Mouse (Mus musculus) stomach, postnatal 0 days (tissue): ENCODE measurements around the gene Tmem198b. TPM values are rescaled to one million over a fixed set of nuclear protein-coding genes. Genes with fewer than 3 reads are reported as not detected.

Experiments used
- ATAC-seq: fragments of 200-750 bp; cut with Nextera tagmentation; 2 replicates; pipeline ENCODE4 v1.8.0; 2017; ENCODE audit not compliant: low FRiP score, low TSS enrichment
- DNase-seq: peaks from one replicate; pipeline ENCODE4 v3.0.0-alpha.2; 2016; ENCODE audit warnings: low spot score
- H3K27ac ChIP-seq: fragments of 300-500 bp; sonication (generic); replicated peaks from 2 replicates; pipeline ENCODE4 v1.5.1; 2014; ENCODE audit warnings: mild to moderate bottlenecking, control low read depth
- H3K27me3 ChIP-seq: fragments of 300-500 bp; sonication (generic); 2 replicates; pipeline ENCODE4 v1.6.1; 2014; ENCODE audit warnings: low read length; ENCODE audit not compliant: control insufficient read depth, insufficient read depth
- H3K36me3 ChIP-seq: fragments of 300-500 bp; sonication (generic); 2 replicates; pipeline ENCODE4 v1.6.1; 2014; ENCODE audit warnings: low read length, mixed read lengths; ENCODE audit not compliant: control insufficient read depth, insufficient read depth
- H3K4me1 ChIP-seq: fragments of 300-500 bp; sonication (generic); replicated peaks from 2 replicates; pipeline ENCODE4 v1.6.1; 2014; ENCODE audit warnings: antibody characterized with exemption; ENCODE audit not compliant: control insufficient read depth, insufficient read depth
- H3K4me2 ChIP-seq: fragments of 300-500 bp; sonication (generic); replicated peaks from 2 replicates; pipeline ENCODE4 v1.6.1; 2014; ENCODE audit warnings: low read depth, mild to moderate bottlenecking, control low read depth, moderate library complexity
- H3K4me3 ChIP-seq: fragments of 300-500 bp; sonication (generic); 2 replicates; pipeline ENCODE4 v1.5.1; 2014; ENCODE audit warnings: low read depth, low read length, control low read depth
- H3K9ac ChIP-seq: fragments of 300-500 bp; sonication (generic); 2 replicates; pipeline ENCODE4 v1.6.1; 2014; ENCODE audit warnings: mild to moderate bottlenecking, low read length, control low read depth, mixed read lengths
- H3K9me3 ChIP-seq: fragments of 300-500 bp; sonication (generic); 2 replicates; pipeline ENCODE4 v1.6.1; 2016; ENCODE audit warnings: low read length; ENCODE audit not compliant: control insufficient read depth
- CTCF ChIP-seq: IDR thresholded peaks from 2 replicates; pipeline ENCODE4 v1.5.1; 2016; ENCODE audit warnings: antibody characterized with exemption, low read depth, mild to moderate bottlenecking, moderate library complexity
- EP300 ChIP-seq: optimal IDR thresholded peaks from 2 replicates; pipeline ENCODE3; 2016; ENCODE audit warnings: antibody characterized with exemption
- WGBS: fragments of 180-500 bp; shearing (Covaris S2); extraction: QIAGEN DNeasy Blood & Tissue Kit; methylation state at CpG from one replicate; pipeline ENCODE4 v1.1.7; 2014; 5-methylcytosine and 5-hydroxymethylcytosine counted together
- polyA plus RNA-seq: library from polyadenylated mRNA; unstranded; fragments of >200 nt; fragmentation: Nextera tagmentation; extraction: Ambion mirVana; gene quantifications from 2 replicates; pipeline ENCODE4 v1.2.1, GENCODE M21; 2015

The Tmem198b gene
- polyA plus RNA-seq, 1 experiment from 2014 or later = 7.8 TPM

- ATAC-seq (peak; percentile 96), DNase-seq (peak; percentile 99)
- H3K9ac ChIP-seq = peak overlapping the region; percentile 89
- H3K36me3 ChIP-seq = peaks cover 8% of the 10 kb centered on the region; the same call in 1 of the 2 replicates
- H3K4me3 ChIP-seq = peak overlapping the region; percentile 75
- no peaks in the 10 kb centered on the region for H3K9me3 ChIP-seq
- peak; percentile 57 for TF ChIP-seq CTCF
- peak; percentile 84 for TF ChIP-seq EP300
- WGBS = 1% methylated on average over 69 of the region's 70 CpGs
- H3K27me3 ChIP-seq = no peaks in the 10 kb centered on the region
- H3K27ac ChIP-seq = peak overlapping the region; percentile 99
- H3K4me1 ChIP-seq = peaks cover 10% of the 10 kb centered on the region
- H3K4me2 ChIP-seq = peak overlapping the region; percentile 83
Measured at GRCm38 (mm10) chr10:128805092-128806000, 1.2 kb upstream of the Tmem198b start.

- peaks cover 10% of the 10 kb centered on the region; the same call in 1 of the 2 replicates for H3K36me3 ChIP-seq
- H3K27me3 ChIP-seq = no peaks in the 10 kb centered on the region
- peak within 1 kb of the TSS; percentile 75 for H3K4me3 ChIP-seq
- peak within 1 kb of the TSS; percentile 99 for H3K27ac ChIP-seq
- no peak for TF ChIP-seq CTCF
- TF ChIP-seq EP300 = no peak
- DNase-seq (peak; percentile 57), ATAC-seq (peak; percentile 36)
- H3K4me2 ChIP-seq = peak within 1 kb of the TSS; percentile 83
- H3K9ac ChIP-seq = peak within 1 kb of the TSS; percentile 89
- WGBS = under 1% methylated on average over 14 of the region's 14 CpGs
- H3K4me1 ChIP-seq = peaks cover 10% of the 10 kb centered on the region
- no peaks in the 10 kb centered on the region for H3K9me3 ChIP-seq
Measured at GRCm38 (mm10) chr10:128803771-128804270, 349 bp downstream of the Tmem198b start, which contains the start of gene Dnajc14. Gene Dnajc14, plus strand, starts transcription at chr10:128804062.

GRCm38 (mm10) chr10:128803361-128803760 is 809 bp downstream of the Tmem198b start:
- TF ChIP-seq CTCF = no peak
- TF ChIP-seq EP300 = no peak
- Histone ChIP-seq H3K9ac (peak overlapping the region; percentile 89), H3K27ac (peak overlapping the region; percentile 99), H3K9me3 (no peaks in the 10 kb centered on the region), H3K4me3 (peak overlapping the region; percentile 75), H3K4me2 (peak overlapping the region; percentile 83), H3K27me3 (no peaks in the 10 kb centered on the region), H3K4me1 (peaks cover 10% of the 10 kb centered on the region), H3K36me3 (peaks cover 13% of the 10 kb centered on the region; the same call in 1 of the 2 replicates)
- 16% methylated on average over 6 of the region's 6 CpGs for WGBS
- DNase-seq = no peak
- ATAC-seq = no peak

- DNase-seq = no peak
- WGBS = 47% methylated on average over 4 of the region's 4 CpGs
- ATAC-seq = no peak
- H3K36me3 ChIP-seq = peaks cover 13% of the 10 kb centered on the region; the same call in 1 of the 2 replicates
- H3K4me1 ChIP-seq = peaks cover 10% of the 10 kb centered on the region
- H3K9me3 ChIP-seq = no peaks in the 10 kb centered on the region
- TF ChIP-seq CTCF (no peak), EP300 (no peak)
- H3K27ac ChIP-seq = peak overlapping the region; percentile 99
- peak overlapping the region; percentile 89 for H3K9ac ChIP-seq
- no peaks in the 10 kb centered on the region for H3K27me3 ChIP-seq
- H3K4me2 ChIP-seq = peak overlapping the region; percentile 83
- H3K4me3 ChIP-seq = peak overlapping the region; percentile 75
Measured at GRCm38 (mm10) chr10:128802956-128803355, 1.2 kb downstream of the Tmem198b start.

- no peaks in the 10 kb centered on the region for H3K27me3 ChIP-seq
- no peaks in the 10 kb centered on the region for H3K9me3 ChIP-seq
- WGBS = 91% methylated on average over 12 of the region's 16 CpGs
- H3K27ac ChIP-seq = no peak overlapping the region
- peaks cover 6% of the 10 kb centered on the region for H3K4me1 ChIP-seq
- no peak for DNase-seq
- no peak overlapping the region for H3K4me3 ChIP-seq
- no peak for TF ChIP-seq CTCF
- no peak for TF ChIP-seq EP300
- H3K4me2 ChIP-seq = no peak overlapping the region
- no peak for ATAC-seq
- H3K9ac ChIP-seq = no peak overlapping the region
- peaks cover 11% of the 10 kb centered on the region; the same call in 1 of the 2 replicates for H3K36me3 ChIP-seq
Measured at GRCm38 (mm10) chr10:128801981-128802495, 2.1 kb downstream of the Tmem198b start.
